Mouse (Mus musculus) neural tube, embryonic 13.5 days (tissue): ENCODE results near the gene Chst10. TPM values are rescaled to one million over a fixed set of nuclear protein-coding genes. Genes with fewer than 3 reads are reported as not detected.

Experiments
- ATAC-seq: fragments of 200-750 bp; cut with Nextera tagmentation; 2 replicates; pipeline ENCODE4 v1.8.0; 2017; ENCODE audit warnings: low read depth, mild to moderate bottlenecking, moderate TSS enrichment, moderate library complexity
- H3K27ac ChIP-seq: fragments of 300-500 bp; sonication (generic); replicated peaks from 2 replicates; pipeline ENCODE4 v1.5.1; 2015; ENCODE audit warnings: moderate library complexity, mild to moderate bottlenecking, inconsistent platforms
- H3K27me3 ChIP-seq: fragments of 300-500 bp; sonication (generic); 2 replicates; pipeline ENCODE4 v1.6.1; 2015; ENCODE audit warnings: mild to moderate bottlenecking, inconsistent platforms
- H3K36me3 ChIP-seq: fragments of 300-500 bp; sonication (generic); 2 replicates; pipeline ENCODE4 v1.6.1; 2015; ENCODE audit warnings: mild to moderate bottlenecking, inconsistent platforms
- H3K4me1 ChIP-seq: fragments of 300-500 bp; sonication (generic); replicated peaks from 2 replicates; pipeline ENCODE4 v1.6.1; 2015; ENCODE audit warnings: inconsistent platforms
- H3K4me2 ChIP-seq: fragments of 300-500 bp; sonication (generic); 2 replicates; pipeline ENCODE4 v1.6.1; 2015; ENCODE audit warnings: inconsistent platforms, mild to moderate bottlenecking, moderate library complexity
- H3K4me3 ChIP-seq: fragments of 300-500 bp; sonication (generic); 2 replicates; pipeline ENCODE4 v1.5.1; 2015; ENCODE audit warnings: mild to moderate bottlenecking, inconsistent platforms
- H3K9ac ChIP-seq: fragments of 300-500 bp; sonication (generic); 2 replicates; pipeline ENCODE4 v1.6.1; 2015; ENCODE audit warnings: moderate library complexity, mild to moderate bottlenecking, inconsistent platforms
- H3K9me3 ChIP-seq: fragments of 300-500 bp; sonication (generic); 2 replicates; pipeline ENCODE4 v1.6.1; 2016; ENCODE audit warnings: inconsistent platforms
- WGBS: fragments of 180-500 bp; shearing (Covaris S2); methylation state at CpG from one replicate; pipeline ENCODE4 v1.1.7; 2015; 5-methylcytosine and 5-hydroxymethylcytosine counted together
- polyA plus RNA-seq: library from polyadenylated mRNA; unstranded; fragments of >200 nt; fragmentation: Nextera tagmentation; extraction: Ambion mirVana; gene quantifications from 2 replicates; pipeline ENCODE4 v1.2.1, GENCODE M21; 2015

Gene Chst10
- polyA plus RNA-seq, 1 experiment from 2014 or later = 40.3 TPM

DNA sequence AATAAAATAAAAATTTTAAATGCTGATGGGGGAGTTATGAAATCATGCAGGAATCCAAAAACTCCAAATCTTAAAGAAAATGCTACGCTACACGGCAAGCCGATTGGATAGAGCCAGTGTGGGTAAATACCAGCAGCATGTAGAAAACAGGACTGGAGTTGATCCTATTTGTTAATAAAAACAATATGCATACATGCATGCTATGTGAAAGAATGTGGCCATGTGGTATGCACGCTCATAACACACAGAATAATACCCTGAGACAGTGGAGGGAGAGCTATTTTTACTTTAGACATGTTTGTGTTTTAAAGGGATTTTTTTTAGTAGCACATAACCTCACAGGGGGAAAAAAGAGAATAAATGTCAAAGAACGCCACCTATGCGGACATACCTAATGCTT, 9.2 kb downstream of the Chst10 start:
- 95% methylated on average over 6 of the region's 6 CpGs for WGBS
- Histone ChIP-seq H3K9ac (no peak overlapping the region), H3K36me3 (peaks cover 45% of the 10 kb centered on the region), H3K9me3 (no peaks in the 10 kb centered on the region), H3K4me3 (no peak overlapping the region), H3K27ac (no peak overlapping the region), H3K27me3 (no peaks in the 10 kb centered on the region), H3K4me1 (peaks cover 16% of the 10 kb centered on the region), H3K4me2 (no peak overlapping the region)
- no peak for ATAC-seq

DNA sequence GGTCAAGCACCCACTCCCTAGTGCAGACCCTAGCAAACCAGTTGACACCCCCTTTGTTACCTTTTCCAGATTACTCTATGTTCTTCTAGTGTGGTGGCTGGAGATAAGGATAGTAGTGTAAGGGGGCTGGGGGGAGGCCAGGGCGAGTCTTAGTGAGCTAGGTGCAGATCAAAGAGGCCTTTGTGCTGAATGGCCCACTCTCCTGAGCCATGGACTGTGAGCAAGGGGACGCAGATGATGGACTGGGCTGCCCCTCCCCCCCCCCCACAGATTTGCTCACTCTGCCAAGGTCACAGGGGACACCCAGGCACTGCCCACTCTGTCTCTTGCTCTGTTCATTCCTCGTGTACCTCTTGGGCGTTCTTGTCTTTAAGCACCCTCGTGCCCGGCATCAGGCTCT, 10.9 kb downstream of the Chst10 start:
- no peaks in the 10 kb centered on the region for H3K9me3 ChIP-seq
- ATAC-seq = no peak
- H3K9ac ChIP-seq = no peak overlapping the region
- 77% methylated on average over 6 of the region's 6 CpGs for WGBS
- no peak overlapping the region for H3K4me2 ChIP-seq
- H3K27ac ChIP-seq = no peak overlapping the region
- no peak overlapping the region for H3K4me3 ChIP-seq
- no peaks in the 10 kb centered on the region for H3K27me3 ChIP-seq
- no peaks in the 10 kb centered on the region for H3K4me1 ChIP-seq
- peaks cover 55% of the 10 kb centered on the region for H3K36me3 ChIP-seq

DNA sequence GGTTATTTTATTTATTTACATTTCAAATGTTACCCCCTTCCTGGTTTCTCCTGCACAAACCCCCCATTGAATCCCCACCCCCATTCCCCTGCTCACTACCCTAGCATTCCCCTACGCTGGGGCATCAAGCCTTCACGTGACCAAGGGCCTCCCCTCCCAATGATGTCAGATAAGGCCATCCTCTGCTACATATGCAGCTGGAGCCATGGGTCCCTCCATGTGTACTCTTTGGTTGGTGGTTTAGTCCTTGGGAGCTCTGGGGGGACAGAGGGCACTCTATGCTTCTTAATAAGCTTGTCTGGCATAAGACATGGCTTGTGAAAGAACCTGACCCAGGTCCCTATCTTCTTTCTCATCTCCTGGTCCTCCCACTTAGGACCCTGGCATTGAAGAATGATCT, 11.4 kb downstream of the Chst10 start:
- Histone ChIP-seq H3K9me3 (no peaks in the 10 kb centered on the region), H3K27ac (no peak overlapping the region), H3K4me3 (no peak overlapping the region), H3K9ac (no peak overlapping the region), H3K4me2 (no peak overlapping the region), H3K27me3 (no peaks in the 10 kb centered on the region), H3K36me3 (peaks cover 51% of the 10 kb centered on the region), H3K4me1 (no peaks in the 10 kb centered on the region)
- ATAC-seq = no peak
- 84% methylated on average over 2 of the region's 2 CpGs for WGBS

DNA sequence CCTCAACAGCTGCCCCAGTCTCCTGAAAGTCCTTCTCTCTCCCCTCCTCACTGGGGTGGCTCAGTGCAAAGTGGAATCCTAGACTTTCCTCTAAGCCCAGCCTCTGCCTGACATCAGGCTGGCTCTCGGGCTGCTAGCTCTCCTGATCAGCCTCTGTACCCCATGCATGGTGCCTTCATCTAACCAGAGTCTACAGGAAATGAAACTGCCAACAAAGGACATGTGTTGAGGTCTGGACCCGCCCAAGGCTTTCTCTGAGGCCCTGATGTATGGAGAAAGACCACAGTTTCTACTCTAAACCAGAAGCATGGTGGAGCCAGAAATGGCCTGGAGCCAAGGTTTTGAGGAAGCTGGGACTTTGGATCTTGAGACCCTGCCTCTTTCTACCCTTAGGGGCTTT, 12.0 kb downstream of the Chst10 start:
- H3K4me2 ChIP-seq = no peak overlapping the region
- no peak for ATAC-seq
- WGBS = 74% methylated on average over 2 of the region's 2 CpGs
- peaks cover 49% of the 10 kb centered on the region for H3K36me3 ChIP-seq
- no peaks in the 10 kb centered on the region for H3K4me1 ChIP-seq
- no peak overlapping the region for H3K27ac ChIP-seq
- H3K9ac ChIP-seq = no peak overlapping the region
- H3K27me3 ChIP-seq = no peaks in the 10 kb centered on the region
- no peaks in the 10 kb centered on the region for H3K9me3 ChIP-seq
- no peak overlapping the region for H3K4me3 ChIP-seq

DNA sequence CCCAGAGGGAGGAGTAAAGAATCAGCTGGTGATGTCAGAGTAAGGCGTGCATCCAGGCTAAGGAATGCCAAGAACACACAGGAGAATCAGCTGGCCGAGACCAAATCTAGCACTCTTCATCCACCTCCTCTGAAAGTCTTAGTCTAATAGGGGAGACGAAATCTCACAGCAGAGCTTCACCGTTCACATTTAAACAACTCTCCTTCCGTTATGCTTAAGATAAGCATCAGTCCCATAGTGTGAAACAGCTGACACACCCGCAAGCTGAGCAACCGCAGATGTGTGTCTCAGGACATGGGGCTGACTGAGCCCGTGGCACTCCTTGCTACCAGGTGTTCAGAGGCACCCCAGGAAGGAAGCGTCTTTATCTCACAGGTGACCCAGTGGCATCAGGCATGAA, 14.2 kb downstream of the Chst10 start:
- 85% methylated on average over 9 of the region's 9 CpGs for WGBS

DNA sequence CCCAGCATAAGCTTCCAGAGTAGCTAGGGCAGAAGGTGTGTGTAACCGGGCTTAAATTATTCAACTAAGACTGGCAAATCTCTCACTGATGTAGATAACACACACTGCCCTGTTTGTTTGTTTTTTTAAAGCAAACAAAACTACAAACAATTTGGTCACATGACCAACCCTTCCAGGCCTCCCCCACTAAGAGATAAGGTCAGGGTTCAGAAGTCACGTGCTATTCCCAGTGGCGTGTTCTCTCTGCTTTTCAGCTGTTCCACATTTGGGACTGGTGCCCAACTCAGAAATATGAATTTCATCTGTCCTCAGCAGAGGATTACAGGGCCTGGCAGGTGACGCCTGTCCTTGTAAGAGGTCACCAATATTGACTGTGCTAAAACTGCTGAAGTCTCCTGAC, 15.2 kb downstream of the Chst10 start:
- Histone ChIP-seq H3K4me1 (no peaks in the 10 kb centered on the region), H3K4me2 (no peak overlapping the region), H3K27me3 (no peaks in the 10 kb centered on the region), H3K9me3 (no peaks in the 10 kb centered on the region), H3K4me3 (no peak overlapping the region), H3K36me3 (peaks cover 41% of the 10 kb centered on the region), H3K27ac (no peak overlapping the region), H3K9ac (no peak overlapping the region)
- WGBS = 93% methylated on average over 4 of the region's 4 CpGs
- ATAC-seq = no peak

More for the DNA sequence above, 14.2 kb downstream of the Chst10 start:
- Histone ChIP-seq H3K4me3 (no peak overlapping the region), H3K27me3 (no peaks in the 10 kb centered on the region), H3K4me2 (no peak overlapping the region), H3K27ac (no peak overlapping the region), H3K36me3 (peaks cover 42% of the 10 kb centered on the region), H3K9ac (no peak overlapping the region), H3K4me1 (no peaks in the 10 kb centered on the region), H3K9me3 (no peaks in the 10 kb centered on the region)
- no peak for ATAC-seq

DNA sequence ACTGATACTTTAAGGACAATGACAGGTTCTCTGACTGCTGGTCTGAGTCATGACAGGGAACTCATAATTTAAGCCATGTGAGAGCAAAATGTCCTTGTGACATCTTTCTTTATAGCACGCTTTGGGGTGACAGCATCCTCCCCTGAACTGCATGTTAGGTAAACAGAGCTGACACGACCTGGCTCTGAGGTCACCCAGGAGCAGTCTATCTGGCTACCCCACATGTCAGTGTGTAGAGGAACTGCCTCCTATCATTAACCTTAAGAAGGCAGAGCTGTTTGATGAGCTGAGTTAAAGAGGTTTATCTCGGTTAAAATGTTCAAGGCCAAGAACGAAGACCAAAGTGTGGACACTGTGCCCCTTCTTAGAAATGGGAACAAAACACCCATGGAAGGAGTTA, 16.6 kb downstream of the Chst10 start:
- peaks cover 44% of the 10 kb centered on the region for H3K36me3 ChIP-seq
- no peak overlapping the region for H3K4me2 ChIP-seq
- H3K27ac ChIP-seq = no peak overlapping the region
- ATAC-seq = no peak
- H3K27me3 ChIP-seq = no peaks in the 10 kb centered on the region
- H3K4me3 ChIP-seq = no peak overlapping the region
- no peaks in the 10 kb centered on the region for H3K4me1 ChIP-seq
- 81% methylated on average over 4 of the region's 4 CpGs for WGBS
- H3K9ac ChIP-seq = no peak overlapping the region
- no peaks in the 10 kb centered on the region for H3K9me3 ChIP-seq

DNA sequence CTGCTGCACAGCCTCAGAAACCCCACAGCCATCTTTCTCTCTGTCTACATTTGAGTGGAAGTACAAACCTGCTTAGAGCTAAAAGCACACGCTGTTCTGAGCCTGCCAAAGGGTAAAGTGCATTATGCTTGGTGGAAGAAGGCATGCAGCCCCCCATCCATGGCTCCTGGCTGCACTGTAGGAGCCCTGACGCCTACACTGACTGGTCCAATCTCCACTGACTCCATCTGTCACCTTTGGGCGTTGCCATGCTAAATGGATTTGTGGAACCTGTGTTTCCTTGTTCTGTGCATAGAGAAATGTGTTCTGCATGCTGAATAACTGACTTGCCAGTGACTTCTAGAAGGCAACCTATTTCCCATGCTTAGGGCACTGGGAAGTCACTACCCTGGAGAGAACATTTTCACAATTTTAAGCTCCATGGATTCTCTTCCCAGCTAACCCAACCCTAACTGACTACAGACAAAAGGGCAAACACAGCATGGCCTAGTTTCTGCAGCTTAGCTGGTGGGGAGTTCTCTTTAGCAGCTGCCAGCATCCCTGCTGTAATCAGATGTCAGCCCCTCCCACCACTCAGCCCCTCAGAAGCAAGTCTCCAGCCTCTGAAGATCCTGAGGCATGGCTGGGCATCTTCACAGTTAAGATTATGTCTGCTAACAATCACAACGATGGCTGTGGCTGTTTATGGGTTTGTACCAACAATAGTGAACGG, 21.1 kb downstream of the Chst10 start:
- 60% methylated on average over 5 of the region's 5 CpGs for WGBS
- Histone ChIP-seq H3K9me3 (no peaks in the 10 kb centered on the region), H3K27ac (no peak overlapping the region), H3K4me2 (no peak overlapping the region), H3K9ac (no peak overlapping the region), H3K36me3 (peaks cover 49% of the 10 kb centered on the region), H3K4me3 (no peak overlapping the region), H3K27me3 (no peaks in the 10 kb centered on the region), H3K4me1 (no peaks in the 10 kb centered on the region)
- no peak for ATAC-seq

DNA sequence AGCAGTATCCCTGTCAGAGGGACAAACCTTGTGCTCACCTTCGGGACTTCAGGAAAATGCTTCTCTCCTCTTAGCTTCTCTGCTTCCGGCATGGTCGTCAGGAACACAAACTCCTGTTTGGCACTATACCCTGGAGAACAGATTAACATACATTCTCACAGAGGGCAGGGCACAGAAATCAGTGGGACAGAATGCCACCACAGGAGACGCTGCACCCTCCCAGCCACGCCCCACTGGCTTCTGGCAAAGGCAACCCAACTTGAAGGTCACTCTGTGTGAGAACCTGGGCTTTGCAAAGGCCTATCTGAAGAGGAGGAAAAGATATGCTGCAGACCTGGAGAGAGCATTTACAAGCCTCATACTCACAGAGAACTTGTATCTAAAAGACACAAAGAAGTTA, 24.1 kb downstream of the Chst10 start:
- H3K27me3 ChIP-seq = no peaks in the 10 kb centered on the region
- H3K4me3 ChIP-seq = no peak overlapping the region
- H3K4me2 ChIP-seq = no peak overlapping the region
- no peaks in the 10 kb centered on the region for H3K9me3 ChIP-seq
- no peak for ATAC-seq
- WGBS = 84% methylated on average over 5 of the region's 5 CpGs
- peaks cover 65% of the 10 kb centered on the region for H3K36me3 ChIP-seq
- no peak overlapping the region for H3K27ac ChIP-seq
- no peak overlapping the region for H3K9ac ChIP-seq
- no peaks in the 10 kb centered on the region for H3K4me1 ChIP-seq

DNA sequence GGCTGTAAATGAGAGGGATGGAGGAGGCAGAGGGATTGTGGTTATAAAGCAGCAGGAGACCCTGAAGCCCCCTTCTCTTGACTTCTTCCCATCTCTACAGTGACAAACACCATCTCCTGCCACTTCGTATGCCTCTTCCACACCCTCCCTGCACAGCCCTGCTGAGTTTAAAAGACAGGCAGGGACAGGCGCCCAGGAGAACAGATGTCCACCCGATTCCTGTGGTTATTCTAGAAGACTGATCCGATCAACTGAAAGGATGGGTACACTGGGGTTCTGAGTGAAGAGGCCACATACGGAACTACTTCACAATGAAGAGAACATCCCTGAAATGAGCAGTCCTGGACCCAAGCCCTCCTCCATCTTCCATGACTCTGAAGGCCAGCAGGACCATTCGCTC, 26.1 kb downstream of the Chst10 start:
- no peak for ATAC-seq
- H3K9ac ChIP-seq = no peak overlapping the region
- H3K36me3 ChIP-seq = peaks cover 82% of the 10 kb centered on the region
- H3K4me3 ChIP-seq = no peak overlapping the region
- no peaks in the 10 kb centered on the region for H3K27me3 ChIP-seq
- no peaks in the 10 kb centered on the region for H3K9me3 ChIP-seq
- no peaks in the 10 kb centered on the region for H3K4me1 ChIP-seq
- no peak overlapping the region for H3K4me2 ChIP-seq
- H3K27ac ChIP-seq = no peak overlapping the region
- WGBS = 66% methylated on average over 6 of the region's 6 CpGs

DNA sequence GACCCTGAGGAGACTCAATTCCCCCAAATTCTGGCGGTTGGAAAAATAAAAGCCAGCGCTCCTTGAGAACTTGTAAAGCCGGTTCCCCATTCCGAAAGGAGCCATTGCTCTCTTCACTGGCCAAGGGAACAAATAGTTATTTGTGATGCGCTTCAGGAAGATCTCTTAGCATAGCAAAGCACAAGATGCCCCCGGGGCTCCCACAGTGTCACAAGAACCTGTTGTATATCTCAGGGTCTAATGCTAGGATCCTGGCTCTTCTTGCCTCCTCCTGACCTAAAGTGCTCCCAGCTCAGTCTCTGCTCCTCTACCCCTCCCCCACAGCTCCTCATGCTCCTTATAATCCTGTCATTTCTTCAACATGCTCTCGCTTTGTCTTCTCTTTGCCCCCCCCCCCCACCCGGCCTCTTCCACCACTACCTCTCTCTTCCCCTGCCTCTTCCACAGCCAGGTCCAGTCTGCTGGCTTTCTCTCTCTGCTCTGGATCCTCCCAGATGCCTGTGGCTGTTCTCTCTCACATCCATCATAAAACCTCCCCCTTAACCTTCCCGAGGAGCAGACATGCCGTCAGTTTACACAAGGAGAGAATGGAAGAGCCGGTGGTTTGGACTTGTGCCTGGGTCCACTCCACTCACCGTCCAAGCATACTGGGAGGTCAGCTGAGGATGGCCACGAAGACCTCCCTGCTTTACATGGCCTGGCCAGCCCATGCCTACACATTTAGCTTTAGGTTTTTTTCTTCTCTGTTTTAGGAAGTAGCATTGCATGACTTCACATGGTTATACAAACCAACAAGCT, 28.4 kb downstream of the Chst10 start:
- Histone ChIP-seq H3K4me3 (no peak overlapping the region), H3K27ac (no peak overlapping the region), H3K4me1 (no peaks in the 10 kb centered on the region), H3K36me3 (peaks cover 86% of the 10 kb centered on the region), H3K9ac (no peak overlapping the region), H3K4me2 (no peak overlapping the region), H3K9me3 (no peaks in the 10 kb centered on the region), H3K27me3 (no peaks in the 10 kb centered on the region)
- WGBS = 56% methylated on average over 13 of the region's 13 CpGs
- no peak for ATAC-seq

DNA sequence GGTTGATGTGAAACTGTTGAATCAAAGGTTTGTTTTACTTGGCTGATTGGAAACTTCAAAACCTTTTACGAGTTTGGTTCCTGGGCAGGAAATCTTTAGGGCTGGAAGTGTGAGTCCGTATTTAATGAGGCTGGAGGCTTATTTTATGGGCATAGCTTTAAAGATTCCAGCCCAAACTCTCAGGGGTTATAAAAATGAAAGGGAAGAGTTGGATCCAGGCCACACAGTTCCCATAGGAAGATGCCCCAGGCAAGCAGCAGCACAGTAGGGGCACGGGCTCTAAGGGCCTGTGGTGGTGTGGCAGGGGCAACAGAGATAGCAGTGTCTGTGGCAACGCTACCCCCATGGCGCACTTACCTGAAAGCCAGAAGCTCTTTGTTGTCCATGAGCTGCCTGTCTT, 31.7 kb downstream of the Chst10 start:
- no peak overlapping the region for H3K9ac ChIP-seq
- no peaks in the 10 kb centered on the region for H3K4me1 ChIP-seq
- H3K36me3 ChIP-seq = peaks cover 66% of the 10 kb centered on the region
- WGBS = 76% methylated on average over 5 of the region's 5 CpGs
- H3K4me2 ChIP-seq = no peak overlapping the region
- H3K27me3 ChIP-seq = no peaks in the 10 kb centered on the region
- no peak for ATAC-seq
- H3K4me3 ChIP-seq = no peak overlapping the region
- H3K9me3 ChIP-seq = no peaks in the 10 kb centered on the region
- no peak overlapping the region for H3K27ac ChIP-seq

DNA sequence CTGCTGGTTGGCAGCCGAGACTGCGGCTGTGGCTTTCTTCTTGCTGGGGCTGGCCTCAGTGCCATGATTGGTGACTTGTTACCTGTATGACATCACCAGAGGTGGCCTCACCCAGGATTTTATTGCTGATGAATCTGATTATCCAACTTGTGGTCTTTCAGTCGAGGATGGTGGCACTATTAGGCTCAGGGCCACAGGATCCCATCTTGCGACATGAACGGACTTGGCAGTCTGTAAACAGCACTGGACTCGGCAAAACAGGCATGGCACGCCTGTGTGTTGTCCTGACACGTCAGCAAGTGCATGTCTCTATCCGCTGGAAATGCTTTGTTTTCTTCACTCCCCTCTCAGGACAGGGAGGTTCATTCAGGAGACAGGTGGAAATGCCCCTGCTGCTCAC, 33.6 kb downstream of the Chst10 start:
- no peak overlapping the region for H3K27ac ChIP-seq
- WGBS = 83% methylated on average over 9 of the region's 9 CpGs
- no peaks in the 10 kb centered on the region for H3K9me3 ChIP-seq
- no peak overlapping the region for H3K4me3 ChIP-seq
- ATAC-seq = no peak
- no peaks in the 10 kb centered on the region for H3K27me3 ChIP-seq
- H3K4me1 ChIP-seq = no peaks in the 10 kb centered on the region
- H3K36me3 ChIP-seq = peaks cover 50% of the 10 kb centered on the region
- no peak overlapping the region for H3K4me2 ChIP-seq
- H3K9ac ChIP-seq = no peak overlapping the region
